Mouse (Mus musculus) lung, postnatal 0 days (tissue): ENCODE measurements around the gene Tbc1d16. TPM values are rescaled to one million over a fixed set of nuclear protein-coding genes. Genes with fewer than 3 reads are reported as not detected.

Source experiments
- ATAC-seq: fragments of 200-750 bp; cut with Nextera tagmentation; 2 replicates; pipeline ENCODE4 v1.8.0; 2017; ENCODE audit warnings: moderate library complexity
- DNase-seq: peaks from one replicate; pipeline ENCODE4 v3.0.0-alpha.2; 2016; ENCODE audit warnings: low spot score
- H3K27ac ChIP-seq: fragments of 300-500 bp; sonication (generic); 2 replicates; pipeline ENCODE4 v1.5.1; 2014; ENCODE audit warnings: antibody characterized with exemption, mild to moderate bottlenecking, low read length, mixed read lengths
- H3K27me3 ChIP-seq: fragments of 300-500 bp; sonication (generic); replicated peaks from 2 replicates; pipeline ENCODE4 v1.6.1; 2014; ENCODE audit warnings: low read length, mixed read lengths; ENCODE audit not compliant: insufficient read depth
- H3K36me3 ChIP-seq: fragments of 300-500 bp; sonication (generic); 2 replicates; pipeline ENCODE4 v1.6.1; 2014; ENCODE audit warnings: low read length, mixed read lengths; ENCODE audit not compliant: insufficient read depth
- H3K4me1 ChIP-seq: fragments of 300-500 bp; sonication (generic); 2 replicates; pipeline ENCODE4 v1.6.1; 2014; ENCODE audit warnings: antibody characterized with exemption, low read depth, low read length, mixed read lengths; ENCODE audit not compliant: insufficient read depth
- H3K4me2 ChIP-seq: fragments of 300-500 bp; sonication (generic); replicated peaks from 2 replicates; pipeline ENCODE4 v1.6.1; 2014; ENCODE audit warnings: low read depth, mild to moderate bottlenecking, low read length, moderate library complexity, mixed read lengths
- H3K4me3 ChIP-seq: fragments of 300-500 bp; sonication (generic); 2 replicates; pipeline ENCODE4 v1.5.1; 2014; ENCODE audit warnings: low read depth, low read length
- H3K9ac ChIP-seq: fragments of 300-500 bp; sonication (generic); replicated peaks from 2 replicates; pipeline ENCODE4 v1.6.1; 2014; ENCODE audit warnings: low read depth, mild to moderate bottlenecking
- H3K9me3 ChIP-seq: fragments of 300-500 bp; sonication (generic); 2 replicates; pipeline ENCODE4 v1.6.1; 2016; ENCODE audit warnings: low read length, mixed read lengths
- CTCF ChIP-seq: IDR thresholded peaks from 2 replicates; pipeline ENCODE4 v1.5.1; 2016; ENCODE audit warnings: antibody characterized with exemption, mild to moderate bottlenecking
- EP300 ChIP-seq: IDR thresholded peaks from 2 replicates; pipeline ENCODE4 v1.6.1; 2016; ENCODE audit warnings: antibody characterized with exemption, mild to moderate bottlenecking, control low read depth
- WGBS: fragments of 180-500 bp; shearing (Covaris S2); extraction: QIAGEN DNeasy Blood & Tissue Kit; methylation state at CpG from one replicate; pipeline ENCODE4 v1.1.7; 2014; 5-methylcytosine and 5-hydroxymethylcytosine counted together
- polyA plus RNA-seq: library from polyadenylated mRNA; unstranded; fragments of >200 nt; fragmentation: Nextera tagmentation; extraction: Ambion mirVana; gene quantifications from 2 replicates; pipeline ENCODE4 v1.2.1, GENCODE M21; 2015

The Tbc1d16 gene
- polyA plus RNA-seq, 1 experiment from 2014 or later: 11.9 TPM

- ATAC-seq (peak; percentile 61), DNase-seq (peak; percentile 72)
- no peaks in the 10 kb centered on the region; the same call in 1 of the 2 replicates for H3K4me1 ChIP-seq
- H3K4me3 ChIP-seq: peak overlapping the region; percentile 15; the same call in 1 of the 2 replicates
- no peaks in the 10 kb centered on the region for H3K9me3 ChIP-seq
- H3K27me3 ChIP-seq: no peaks in the 10 kb centered on the region
- H3K4me2 ChIP-seq: peak overlapping the region; percentile 52
- no peak for TF ChIP-seq EP300
- no peak for TF ChIP-seq CTCF
- H3K36me3 ChIP-seq: no peaks in the 10 kb centered on the region
- no peak overlapping the region for H3K27ac ChIP-seq
- no peak overlapping the region for H3K9ac ChIP-seq
- 25% methylated on average over 20 of the region's 20 CpGs for WGBS
These were observed 9.4 kb upstream of the Tbc1d16 start for GRCm38 (mm10) chr11:119237568-119238304.

- ATAC-seq (no peak), DNase-seq (no peak)
- TF ChIP-seq CTCF (no peak), EP300 (no peak)
- no peak overlapping the region for H3K4me2 ChIP-seq
- H3K9ac ChIP-seq: no peak overlapping the region
- H3K36me3 ChIP-seq: no peaks in the 10 kb centered on the region
- 59% methylated on average over 3 of the region's 3 CpGs for WGBS
- no peaks in the 10 kb centered on the region; the same call in 1 of the 2 replicates for H3K4me1 ChIP-seq
- H3K9me3 ChIP-seq: no peaks in the 10 kb centered on the region
- H3K27me3 ChIP-seq: no peaks in the 10 kb centered on the region
- no peak overlapping the region for H3K27ac ChIP-seq
- H3K4me3 ChIP-seq: no peak overlapping the region
These were observed 8.7 kb upstream of the Tbc1d16 start for GRCm38 (mm10) chr11:119237007-119237406.

GRCm38 (mm10) chr11:119236354-119236753 lies 8.1 kb upstream of the Tbc1d16 start:
- Histone ChIP-seq H3K27ac (no peak overlapping the region), H3K4me2 (no peak overlapping the region), H3K9ac (no peak overlapping the region), H3K4me3 (no peak overlapping the region), H3K9me3 (no peaks in the 10 kb centered on the region), H3K27me3 (no peaks in the 10 kb centered on the region), H3K4me1 (no peaks in the 10 kb centered on the region; the same call in 1 of the 2 replicates), H3K36me3 (no peaks in the 10 kb centered on the region)
- TF ChIP-seq EP300: no peak
- TF ChIP-seq CTCF: no peak
- ATAC-seq: no peak
- no peak for DNase-seq
- WGBS: 19% methylated on average over 8 of the region's 8 CpGs

- Histone ChIP-seq H3K27ac (no peak overlapping the region), H3K9ac (no peak overlapping the region), H3K36me3 (no peaks in the 10 kb centered on the region), H3K4me1 (no peaks in the 10 kb centered on the region; the same call in 1 of the 2 replicates), H3K4me3 (no peak overlapping the region), H3K9me3 (no peaks in the 10 kb centered on the region), H3K27me3 (no peaks in the 10 kb centered on the region), H3K4me2 (no peak overlapping the region)
- TF ChIP-seq CTCF (peak; percentile 83), EP300 (no peak)
- DNase-seq: peak; percentile 57
- 86% methylated on average over 4 of the region's 4 CpGs for WGBS
- ATAC-seq: no peak
These were observed 7.3 kb upstream of the Tbc1d16 start for GRCm38 (mm10) chr11:119235596-119235995.

- no peaks in the 10 kb centered on the region for H3K36me3 ChIP-seq
These were observed 6.5 kb upstream of the Tbc1d16 start for GRCm38 (mm10) chr11:119234770-119235169.

GRCm38 (mm10) chr11:119228846-119229626 lies 737 bp upstream of the Tbc1d16 start:
- Histone ChIP-seq H3K27me3 (no peaks in the 10 kb centered on the region), H3K4me3 (peak overlapping the region; percentile 72), H3K4me2 (peak overlapping the region; percentile 92), H3K36me3 (no peaks in the 10 kb centered on the region), H3K4me1 (peaks cover 12% of the 10 kb centered on the region; the same call in 1 of the 2 replicates), H3K27ac (0 out of 2 replicates have a peak overlapping the region, but pooled peaks have one; percentile 26), H3K9ac (peak overlapping the region; percentile 72; the same call in 1 of the 2 replicates), H3K9me3 (no peaks in the 10 kb centered on the region)
- TF ChIP-seq EP300 (no peak), CTCF (no peak)
- 1% methylated on average over 34 of the region's 34 CpGs for WGBS
- peak; percentile 82 for ATAC-seq
- peak; percentile 86 for DNase-seq

More at GRCm38 (mm10) chr11:119234770-119235169, 6.5 kb upstream of the Tbc1d16 start:
- Histone ChIP-seq H3K4me3 (no peak overlapping the region), H3K9ac (no peak overlapping the region), H3K9me3 (no peaks in the 10 kb centered on the region), H3K27ac (no peak overlapping the region), H3K4me1 (no peaks in the 10 kb centered on the region; the same call in 1 of the 2 replicates), H3K27me3 (no peaks in the 10 kb centered on the region), H3K4me2 (no peak overlapping the region)
- no peak for DNase-seq
- TF ChIP-seq CTCF (peak; percentile 25), EP300 (no peak)
- 92% methylated on average over 10 of the region's 10 CpGs for WGBS
- no peak for ATAC-seq
